Mouse (Mus musculus) layer of hippocampus, adult 2 months (tissue): ENCODE measurements around the gene Gm26992. TPM values are rescaled to one million over a fixed set of nuclear protein-coding genes. Genes with fewer than 3 reads are reported as not detected.
"Not testable (repeated sequence)": the region's sequence is repeated elsewhere in the genome, so short reads cannot be mapped to it uniquely, and the experiment has no call there.

ENCODE experiments used
- DNase-seq, 2 experiments: peaks; one replicate each; pipeline ENCODE4 v3.0.0; 2022; ENCODE audit warnings: low spot score in 2 of 2
- H3K27ac ChIP-seq: fragments of 200-600 bp; 2 replicates; pipeline ENCODE4 v1.8.1; 2022
- H3K4me3 ChIP-seq: fragments of 200-600 bp; 2 replicates; pipeline ENCODE4 v1.8.1; 2022; ENCODE audit warnings: mild to moderate bottlenecking
- CTCF ChIP-seq: fragments of 200-600 bp; conservative IDR thresholded peaks from 2 replicates; pipeline ENCODE4 v1.8.1; 2022; ENCODE audit warnings: antibody characterized with exemption, mild to moderate bottlenecking, moderate library complexity
- long read RNA-seq, 2 experiments: library from polyadenylated mRNA; stranded (forward); transcript quantifications; one replicate each; pipeline ENCODE4 v2.0.0; 2021; ENCODE audit warnings: borderline mapping rate in 2 of 2
- total RNA-seq, 2 experiments: library from RNA; stranded (reverse); gene quantifications; 2 replicates each; pipeline ENCODE4 v1.2.3; 2021

The Gm26992 gene
- not detected for total RNA-seq
- long read RNA-seq, experiment 1, result 0 reads
- long read RNA-seq, experiment 2, result 0 reads

- no peak for TF ChIP-seq CTCF
- H3K27ac ChIP-seq, result no peak within 1 kb of the TSS
- no peak within 1 kb of the TSS for H3K4me3 ChIP-seq
- DNase-seq, result no peak
Measured at GRCm38 (mm10) chrX:103421710-103422109, at the start of gene Gm26992. Gm26992 (plus strand) TSS chrX:103422010.

- TF ChIP-seq CTCF, result peak; percentile 74
- no peak overlapping the region for H3K4me3 ChIP-seq
- no peak overlapping the region for H3K27ac ChIP-seq
- no peak for DNase-seq
Measured at GRCm38 (mm10) chrX:103374250-103374649, 47.6 kb upstream of the Gm26992 start.

GRCm38 (mm10) chrX:103384528-103384927 is 37.3 kb upstream of the Gm26992 start:
- DNase-seq, result no peak
- H3K27ac ChIP-seq, result no peak overlapping the region
- no peak overlapping the region for H3K4me3 ChIP-seq
- TF ChIP-seq CTCF, result peak; percentile 64

- Histone ChIP-seq H3K4me3 (no peak overlapping the region), H3K27ac (no peak overlapping the region)
- no peak for DNase-seq
- TF ChIP-seq CTCF, result no peak
Measured at GRCm38 (mm10) chrX:103388131-103388530, 33.7 kb upstream of the Gm26992 start.

- no peak for TF ChIP-seq CTCF
- H3K27ac ChIP-seq, result no peak overlapping the region
Measured at GRCm38 (mm10) chrX:103393841-103394240, 28.0 kb upstream of the Gm26992 start.

GRCm38 (mm10) chrX:103405021-103405420 is 16.8 kb upstream of the Gm26992 start:
- no peak for DNase-seq
- no peak for TF ChIP-seq CTCF
- Histone ChIP-seq H3K4me3 (no peak overlapping the region), H3K27ac (no peak overlapping the region)

More at GRCm38 (mm10) chrX:103393841-103394240, 28.0 kb upstream of the Gm26992 start:
- no peak overlapping the region for H3K4me3 ChIP-seq
- no peak for DNase-seq

GRCm38 (mm10) chrX:103414167-103414566 is 7.6 kb upstream of the Gm26992 start, which contains the start of gene Tsx:
Tsx (plus strand) TSS chrX:103414467.
- TF ChIP-seq CTCF, result no peak
- no peak within 1 kb of the TSS for H3K27ac ChIP-seq

GRCm38 (mm10) chrX:103427677-103428076 is 5.9 kb downstream of the Gm26992 start:
- DNase-seq, result no peak
- H3K27ac ChIP-seq, result no peak overlapping the region
- no peak for TF ChIP-seq CTCF
- no peak overlapping the region for H3K4me3 ChIP-seq

More at GRCm38 (mm10) chrX:103414167-103414566, 7.6 kb upstream of the Gm26992 start, which contains the start of gene Tsx:
- no peak for DNase-seq
- no peak within 1 kb of the TSS for H3K4me3 ChIP-seq

GRCm38 (mm10) chrX:103432293-103432692 is 10.5 kb downstream of the Gm26992 start:
- no peak overlapping the region for H3K4me3 ChIP-seq
- no peak for DNase-seq
- H3K27ac ChIP-seq, result no peak overlapping the region
- no peak for TF ChIP-seq CTCF

- H3K27ac ChIP-seq, result no peak overlapping the region
- TF ChIP-seq CTCF, result no peak
- H3K4me3 ChIP-seq, result no peak overlapping the region
- DNase-seq, result no peak
Measured at GRCm38 (mm10) chrX:103438023-103438422, 16.2 kb downstream of the Gm26992 start.

- Histone ChIP-seq H3K27ac (no peak overlapping the region), H3K4me3 (no peak overlapping the region)
- DNase-seq, result peak; percentile 29 to 54
- peak; percentile 81 for TF ChIP-seq CTCF
Measured at GRCm38 (mm10) chrX:103440803-103441202, 19.0 kb downstream of the Gm26992 start.

- DNase-seq, result peak; percentile 21 to 24
- TF ChIP-seq CTCF, result peak; percentile 73
- Histone ChIP-seq H3K27ac (no peak overlapping the region), H3K4me3 (no peak overlapping the region)
Measured at GRCm38 (mm10) chrX:103443755-103444154, 21.9 kb downstream of the Gm26992 start.

GRCm38 (mm10) chrX:103447539-103448169 is 25.8 kb downstream of the Gm26992 start:
- Histone ChIP-seq H3K4me3 (peak overlapping the region; percentile 53), H3K27ac (no peak overlapping the region)
- no peak for TF ChIP-seq CTCF
- DNase-seq, result peak; percentile 10 to 15

GRCm38 (mm10) chrX:103448429-103448828 is 26.6 kb downstream of the Gm26992 start:
- H3K4me3 ChIP-seq, result peak overlapping the region; percentile 53; the same call in 1 of the 2 replicates
- not testable (repeated sequence) for H3K27ac ChIP-seq, DNase-seq

- H3K4me3 ChIP-seq, DNase-seq, H3K27ac ChIP-seq: not testable (repeated sequence)
Measured at GRCm38 (mm10) chrX:103448943-103449722, 27.3 kb downstream of the Gm26992 start.
